Mouse (Mus musculus) megakaryocyte, embryonic 14.5 days (primary cell): ENCODE results near the gene Dapk3. TPM values are rescaled to one million over a fixed set of nuclear protein-coding genes. Genes with fewer than 3 reads are reported as not detected.
"Not testable (repeated sequence)": the region's sequence is repeated elsewhere in the genome, so short reads cannot be mapped to it uniquely, and the experiment has no call there.

Experiments used
- H3K27me3 ChIP-seq: replicated peaks from 2 replicates; pipeline ENCODE3; 2012; ENCODE audit warnings: inconsistent platforms
- H3K36me3 ChIP-seq: replicated peaks from 2 replicates; pipeline ENCODE3; 2012; ENCODE audit warnings: low read length, inconsistent platforms, mixed read lengths
- H3K4me1 ChIP-seq: 2 replicates; pipeline ENCODE4 v1.6.1; 2012; ENCODE audit warnings: inconsistent platforms
- H3K4me3 ChIP-seq: replicated peaks from 2 replicates; pipeline ENCODE3; 2012; ENCODE audit warnings: moderate library complexity, mild to moderate bottlenecking, inconsistent platforms
- H3K9me3 ChIP-seq: 2 replicates; pipeline ENCODE4 v1.6.1; 2012; ENCODE audit warnings: inconsistent platforms
- FLI1 ChIP-seq: IDR thresholded peaks from 2 replicates; pipeline ENCODE4 v1.6.1; 2012; ENCODE audit warnings: low read length, inconsistent platforms, mixed read lengths
- GATA1 ChIP-seq: IDR thresholded peaks from 3 replicates; pipeline ENCODE4 v1.6.1; 2012; ENCODE audit warnings: mixed read lengths, low read length, inconsistent platforms, borderline replicate concordance
- polyA plus RNA-seq: library from polyadenylated mRNA; stranded (reverse); fragments of >175 nt; gene quantifications from 2 replicates; pipeline ENCODE4 v1.2.3, GENCODE M21; 2012; ENCODE audit warnings: low replicate concordance; ENCODE audit not compliant: insufficient read depth

Dapk3 gene
- polyA plus RNA-seq, 1 experiment: 168 TPM

DNA sequence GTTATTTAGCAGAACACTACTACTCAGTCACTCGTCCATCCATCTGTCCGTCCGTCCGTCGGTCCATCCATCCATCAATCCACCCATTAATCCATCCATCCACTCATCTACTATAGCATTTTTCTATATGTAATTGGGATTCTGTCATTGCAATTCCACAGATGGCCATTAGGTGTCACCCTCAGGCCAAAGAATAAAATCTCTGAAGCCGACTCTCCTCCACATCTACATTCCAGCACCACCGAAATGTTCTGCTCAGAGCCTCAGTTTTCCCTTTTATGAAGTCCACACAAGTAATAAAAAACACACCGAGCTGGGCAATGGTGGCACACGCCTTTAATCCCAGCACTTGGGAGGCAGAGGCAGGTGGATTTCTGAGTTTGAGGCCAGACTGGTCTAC lies 15.4 kb downstream of the Dapk3 start:
- no peak for TF ChIP-seq FLI1
- TF ChIP-seq GATA1: no peak
- Histone ChIP-seq H3K36me3 (no peaks in the 10 kb centered on the region), H3K4me1 (peaks cover 50% of the 10 kb centered on the region), H3K9me3 (no peaks in the 10 kb centered on the region), H3K27me3 (peaks cover 68% of the 10 kb centered on the region), H3K4me3 (no peak overlapping the region)

DNA sequence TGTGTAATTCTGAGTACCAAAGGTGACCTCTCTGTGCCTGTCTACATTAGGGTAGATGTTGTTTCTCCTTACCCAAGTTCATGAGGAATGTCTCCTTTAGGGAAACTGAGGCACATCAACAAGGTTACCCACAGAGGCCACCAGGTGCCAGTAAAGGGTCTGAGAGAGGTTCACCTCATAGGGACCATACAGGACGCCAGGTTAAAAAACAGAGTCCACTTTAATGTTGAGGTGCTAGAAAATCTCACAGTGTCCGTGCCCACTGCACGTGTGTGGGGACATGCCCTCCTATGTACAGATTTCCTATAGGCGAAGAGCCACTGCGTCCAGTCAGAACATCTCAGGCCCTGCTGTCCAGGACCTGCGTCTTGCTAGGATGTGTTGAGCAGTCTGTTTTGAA lies 16.2 kb downstream of the Dapk3 start:
- no peak overlapping the region for H3K4me3 ChIP-seq
- no peaks in the 10 kb centered on the region for H3K9me3 ChIP-seq
- peaks cover 52% of the 10 kb centered on the region for H3K4me1 ChIP-seq
- TF ChIP-seq FLI1 (no peak), GATA1 (no peak)
- peaks cover 69% of the 10 kb centered on the region for H3K27me3 ChIP-seq
- no peaks in the 10 kb centered on the region for H3K36me3 ChIP-seq

DNA sequence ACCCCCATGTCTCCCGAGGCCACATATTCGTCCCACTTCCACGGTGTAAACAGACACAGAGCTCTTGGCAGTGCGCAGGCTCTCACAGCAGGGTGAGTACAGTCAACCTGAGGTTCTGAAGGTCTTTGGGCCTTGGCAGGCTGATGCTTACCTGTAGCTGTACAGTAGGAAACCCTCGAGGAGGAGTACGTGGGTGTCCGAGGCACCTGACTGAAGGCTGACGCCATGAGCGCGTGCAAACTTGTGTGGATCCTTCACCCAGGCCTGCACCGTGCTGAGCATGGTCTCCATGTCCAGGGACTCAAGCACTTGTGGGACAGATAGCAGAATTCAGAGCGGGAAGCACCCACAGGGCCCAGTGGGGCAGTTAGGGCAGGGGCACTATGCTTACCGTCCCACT lies 17.3 kb downstream of the Dapk3 start:
- TF ChIP-seq FLI1 (no peak), GATA1 (no peak)
- peaks cover 45% of the 10 kb centered on the region for H3K4me1 ChIP-seq
- H3K4me3 ChIP-seq: no peak overlapping the region
- peaks cover 68% of the 10 kb centered on the region for H3K27me3 ChIP-seq
- H3K9me3 ChIP-seq: no peaks in the 10 kb centered on the region
- H3K36me3 ChIP-seq: no peaks in the 10 kb centered on the region

DNA sequence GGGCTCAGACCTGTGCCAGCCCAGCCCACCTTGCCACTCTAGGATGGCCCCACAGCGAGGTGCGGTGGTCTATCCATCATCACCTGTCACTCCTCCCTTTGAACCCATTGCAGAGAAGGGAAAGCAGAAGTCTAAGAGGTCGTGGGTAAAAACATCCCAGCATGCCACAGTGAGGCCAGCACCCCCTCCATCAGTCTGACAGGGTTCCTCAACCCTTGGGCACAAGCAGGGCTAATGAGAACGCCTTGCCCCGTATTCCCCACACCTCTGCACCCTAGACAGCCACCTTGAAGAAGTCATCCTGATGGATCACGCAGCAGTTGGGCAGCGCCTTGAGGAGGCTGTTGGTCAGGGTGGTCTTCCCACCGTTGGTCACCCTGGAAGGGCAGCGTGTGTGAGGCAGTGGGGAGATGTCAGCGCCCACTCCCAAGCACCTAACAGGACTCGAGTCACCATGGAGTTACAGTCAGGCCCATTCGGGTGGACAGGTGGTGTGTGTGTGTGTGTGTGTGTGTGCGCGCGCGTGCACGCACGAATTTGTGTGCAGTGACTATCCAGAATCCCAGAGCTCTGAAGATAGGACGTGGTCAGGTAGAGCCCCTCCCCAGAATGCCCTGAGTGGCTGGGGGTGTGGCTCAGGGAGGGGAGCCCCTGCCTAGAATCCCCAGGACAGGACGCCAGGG lies 17.9 kb downstream of the Dapk3 start:
- H3K4me3 ChIP-seq: peak overlapping the region; percentile 30
- H3K9me3 ChIP-seq: no peaks in the 10 kb centered on the region
- H3K36me3 ChIP-seq: no peaks in the 10 kb centered on the region
- peaks cover 68% of the 10 kb centered on the region for H3K27me3 ChIP-seq
- H3K4me1 ChIP-seq: peaks cover 40% of the 10 kb centered on the region
- no peak for TF ChIP-seq GATA1
- TF ChIP-seq FLI1: no peak

DNA sequence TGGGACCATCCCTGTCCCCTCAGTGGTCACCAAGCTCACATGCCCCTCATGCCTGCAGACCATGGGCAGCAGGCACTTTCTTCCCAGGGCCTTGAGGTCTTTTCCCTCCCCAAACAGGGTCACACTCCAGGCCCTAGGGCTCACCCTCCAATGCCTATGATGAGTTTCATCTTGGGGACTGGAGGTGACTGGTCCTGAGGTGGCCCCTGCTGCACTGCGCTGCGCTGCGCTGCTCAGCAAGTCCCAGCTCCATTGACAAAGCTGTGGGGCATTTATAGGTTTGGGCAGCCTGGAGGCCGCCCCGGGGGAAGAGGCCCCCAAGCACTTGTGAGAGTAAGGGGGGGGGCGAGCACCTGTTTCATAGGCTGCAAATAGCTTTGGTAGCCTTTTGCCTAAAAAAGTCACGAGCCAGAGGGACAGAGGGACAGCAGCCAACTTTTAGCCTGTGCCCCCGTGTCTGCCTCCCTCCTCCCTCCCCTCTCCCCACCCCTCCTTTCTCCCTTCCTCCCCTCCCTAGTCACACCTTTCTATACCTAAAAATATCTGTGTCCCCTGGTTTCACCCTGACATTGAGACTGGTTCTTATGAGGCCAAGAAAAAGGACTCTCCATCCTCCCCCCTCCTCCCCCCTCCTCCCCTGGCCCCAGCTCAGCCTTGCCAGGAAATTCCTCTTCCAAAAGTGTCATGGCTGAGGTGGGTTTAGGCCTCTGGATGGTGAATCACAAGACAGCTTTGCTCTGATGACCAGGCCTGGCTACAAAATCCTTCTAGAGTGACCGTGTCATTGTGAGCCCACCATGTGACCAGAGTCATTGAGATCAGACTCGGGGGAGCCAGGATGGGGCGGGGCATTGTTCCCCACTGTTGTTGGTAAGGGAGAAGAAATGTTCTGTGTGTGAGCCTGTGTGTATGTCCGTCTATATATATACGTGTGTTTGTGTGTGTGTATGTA lies 19.3 kb downstream of the Dapk3 start, which contains the start of gene Nmrk2:
Gene Nmrk2, minus strand, starts transcription at position 245 of the 952 bp plus-strand sequence.
- Histone ChIP-seq H3K4me3 (peak within 1 kb of the TSS; percentile 30), H3K9me3 (no peaks in the 10 kb centered on the region), H3K4me1 (peaks cover 40% of the 10 kb centered on the region), H3K36me3 (no peaks in the 10 kb centered on the region), H3K27me3 (peaks cover 67% of the 10 kb centered on the region)
- TF ChIP-seq GATA1: no peak
- TF ChIP-seq FLI1: no peak

DNA sequence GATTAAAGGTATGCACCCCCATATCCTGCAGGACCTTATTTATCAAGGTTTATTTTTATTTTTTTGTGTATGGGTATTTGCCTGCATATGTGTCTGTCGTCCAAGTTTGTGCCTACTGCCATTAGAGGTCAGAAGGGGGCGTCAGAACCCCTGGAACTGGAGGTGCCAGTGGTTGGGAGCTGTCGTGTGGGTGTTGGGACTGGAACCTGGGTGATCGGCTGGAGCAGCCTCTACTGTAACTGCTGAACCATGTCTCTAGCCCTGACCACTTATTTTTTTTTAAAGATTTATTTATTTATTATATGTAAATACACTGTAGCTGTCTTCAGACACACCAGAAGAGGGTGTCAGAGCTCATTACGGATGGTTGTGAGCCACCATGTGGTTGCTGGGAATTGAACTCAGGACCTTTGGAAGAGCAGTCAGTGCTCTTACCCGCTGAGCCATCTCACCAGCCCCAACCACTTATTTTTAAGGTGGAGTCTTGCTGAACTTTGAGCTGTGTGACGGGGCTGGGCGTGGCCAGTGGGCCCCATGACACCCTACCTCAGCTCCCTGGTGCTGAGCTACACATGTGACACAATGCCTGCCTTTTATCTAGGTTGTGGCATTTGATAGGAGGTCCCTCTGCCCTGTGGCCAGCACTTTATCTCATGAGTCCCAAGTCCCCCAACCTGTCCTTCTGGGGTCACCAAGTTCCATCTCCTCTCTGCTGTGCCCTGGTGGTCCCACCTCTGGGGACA lies 20.3 kb downstream of the Dapk3 start:
- peaks cover 40% of the 10 kb centered on the region for H3K4me1 ChIP-seq
- peaks cover 72% of the 10 kb centered on the region for H3K27me3 ChIP-seq
- no peak for TF ChIP-seq FLI1
- no peak for TF ChIP-seq GATA1
- H3K4me3 ChIP-seq: no peak overlapping the region
- H3K36me3 ChIP-seq: no peaks in the 10 kb centered on the region
- H3K9me3 ChIP-seq: no peaks in the 10 kb centered on the region

DNA sequence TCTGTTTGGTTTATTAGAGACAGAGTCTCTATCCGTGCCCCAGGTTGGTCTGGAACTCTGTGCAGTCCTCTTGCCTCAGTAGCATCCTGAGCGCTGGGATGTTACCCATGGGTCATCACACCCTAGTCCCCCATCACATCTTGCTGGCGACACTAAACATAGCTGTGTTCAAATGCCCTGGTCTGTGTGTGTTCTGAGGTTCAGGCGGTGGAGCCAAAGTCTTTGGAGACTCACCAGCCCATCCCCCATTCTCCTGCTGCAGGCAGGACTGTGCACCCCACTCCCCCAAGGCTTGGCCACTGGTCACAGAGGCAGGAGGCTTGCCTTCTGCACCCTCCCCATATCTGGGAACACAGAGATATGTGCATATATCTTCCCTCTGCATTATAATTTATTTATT lies 21.3 kb downstream of the Dapk3 start:
- Histone ChIP-seq H3K4me3 (no peak overlapping the region), H3K27me3 (peaks cover 73% of the 10 kb centered on the region), H3K36me3 (no peaks in the 10 kb centered on the region), H3K9me3 (no peaks in the 10 kb centered on the region), H3K4me1 (peaks cover 40% of the 10 kb centered on the region)
- TF ChIP-seq GATA1: no peak
- TF ChIP-seq FLI1: no peak

DNA sequence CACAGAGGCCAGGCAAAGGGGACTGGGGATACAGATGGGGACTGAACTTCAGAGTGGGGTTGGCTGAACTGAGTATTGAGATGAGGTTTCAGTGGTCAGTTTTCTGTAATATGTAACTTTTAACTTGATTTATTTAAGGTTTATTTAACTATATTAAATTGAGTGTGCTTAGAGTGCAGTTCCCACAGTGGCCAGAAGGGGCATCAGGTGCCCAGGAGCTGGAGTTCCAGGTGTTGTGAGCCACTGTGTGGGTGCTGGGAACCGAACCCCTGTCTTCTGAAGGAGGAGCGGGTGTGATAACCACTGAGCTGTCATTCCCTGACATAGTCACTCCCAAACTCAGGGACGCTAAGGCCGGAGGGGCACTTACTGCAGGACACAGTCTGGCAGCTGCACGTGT lies 27.3 kb downstream of the Dapk3 start:
- H3K4me1 ChIP-seq: peaks cover 11% of the 10 kb centered on the region
- H3K9me3 ChIP-seq: peaks cover 27% of the 10 kb centered on the region
- peak overlapping the region; percentile 48 for H3K4me3 ChIP-seq
- TF ChIP-seq GATA1 (no peak), FLI1 (no peak)
- H3K36me3 ChIP-seq: no peaks in the 10 kb centered on the region
- H3K27me3 ChIP-seq: peaks cover 67% of the 10 kb centered on the region

DNA sequence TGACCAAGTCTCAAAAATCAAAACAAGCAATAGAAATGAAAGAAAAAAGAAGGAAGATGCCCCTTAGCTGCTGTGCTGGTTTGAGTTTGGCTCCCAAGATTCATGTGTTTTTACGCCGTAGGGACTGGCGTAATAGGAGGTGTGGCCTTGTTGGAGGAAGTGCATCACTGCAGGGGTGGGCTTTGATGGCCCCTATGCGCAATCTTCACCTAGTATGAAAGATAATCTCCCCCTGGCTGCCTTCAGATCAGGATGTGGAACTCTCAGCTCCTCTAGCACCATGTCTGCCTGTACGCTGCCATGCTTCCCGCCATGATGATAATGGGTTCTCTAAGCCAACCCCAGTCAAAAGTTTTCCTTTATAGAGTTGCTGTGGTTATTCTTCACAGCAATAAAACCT lies 33.5 kb downstream of the Dapk3 start:
- TF ChIP-seq FLI1: no peak
- TF ChIP-seq GATA1: no peak
- Histone ChIP-seq H3K4me3 (no peak overlapping the region), H3K27me3 (peaks cover 37% of the 10 kb centered on the region), H3K4me1 (peaks cover 17% of the 10 kb centered on the region), H3K9me3 (peaks cover 18% of the 10 kb centered on the region), H3K36me3 (no peaks in the 10 kb centered on the region)

DNA sequence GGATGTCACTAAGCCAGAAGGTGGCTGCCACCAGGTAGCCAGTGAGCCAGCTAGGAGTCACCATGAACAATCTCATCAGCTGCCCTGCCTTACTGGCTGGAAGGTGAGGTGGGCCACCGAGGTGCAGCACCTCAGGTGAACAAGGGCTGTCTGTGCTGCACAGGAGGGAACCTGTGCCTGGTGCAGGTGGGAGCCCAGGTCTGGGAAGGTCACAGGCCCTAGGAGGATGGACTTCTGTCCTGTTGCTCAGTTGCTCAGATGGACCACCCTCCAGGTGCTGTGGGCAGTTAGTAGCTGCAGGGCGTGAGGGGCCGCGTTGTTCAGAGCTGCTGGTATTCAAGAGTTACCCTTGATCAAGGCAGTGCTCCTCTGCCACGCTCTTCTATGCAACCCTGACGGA lies 34.0 kb downstream of the Dapk3 start:
- H3K4me1 ChIP-seq: peaks cover 22% of the 10 kb centered on the region
- no peaks in the 10 kb centered on the region for H3K36me3 ChIP-seq
- H3K9me3 ChIP-seq: peaks cover 14% of the 10 kb centered on the region
- no peak overlapping the region for H3K4me3 ChIP-seq
- H3K27me3 ChIP-seq: peaks cover 33% of the 10 kb centered on the region
- no peak for TF ChIP-seq GATA1
- no peak for TF ChIP-seq FLI1

DNA sequence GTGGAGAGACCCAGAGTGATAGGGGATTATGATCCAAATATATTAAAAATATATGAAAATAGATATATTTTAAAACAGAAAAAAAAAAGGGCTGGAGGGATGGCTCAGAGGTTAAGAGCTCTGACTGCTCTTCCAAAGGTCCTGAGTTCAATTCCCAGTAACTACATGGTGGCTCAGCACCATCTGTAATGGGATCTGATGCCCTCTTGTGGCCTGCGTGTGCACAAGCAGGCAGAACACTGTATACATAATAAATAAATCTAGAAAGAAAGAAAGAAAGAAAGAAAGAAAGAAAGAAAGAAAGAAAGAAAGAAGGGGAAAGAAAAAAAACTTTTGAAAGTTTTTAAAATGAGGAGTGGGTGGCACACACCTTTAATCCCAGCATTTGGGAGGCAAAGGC lies 34.5 kb downstream of the Dapk3 start:
- Histone ChIP-seq H3K4me1 (peaks cover 25% of the 10 kb centered on the region), H3K9me3 (peaks cover 11% of the 10 kb centered on the region), H3K27me3 (peaks cover 33% of the 10 kb centered on the region)
- not testable (repeated sequence) for H3K4me3 ChIP-seq, H3K36me3 ChIP-seq
